Mouse (Mus musculus): ENCODE measurements around the gene Nt5c1a. TPM values are rescaled to one million over a fixed set of nuclear protein-coding genes. Genes with fewer than 3 reads are reported as not detected.
"Not testable (repeated sequence)": the region's sequence is repeated elsewhere in the genome, so short reads cannot be mapped to it uniquely, and the experiment has no call there.

The Nt5c1a gene
- total RNA-seq (2021) (10 to 100 TPM; 38.8 to 82.5 TPM), polyA plus RNA-seq (2012; rRNA removed) (21.3 and 23.3 TPM in 2 replicates)
- long read RNA-seq, partial matches to known transcripts: 0 of 4 reads
- long read RNA-seq, other reads (novel, unspliced or antisense): 0 of 4 reads

- DNase-seq: peak; percentile 86
Measured at GRCm38 (mm10) chr4:123201186-123202093, at the start of gene Nt5c1a. Gene Nt5c1a (plus strand): TSS chr4:123201504.

DNA sequence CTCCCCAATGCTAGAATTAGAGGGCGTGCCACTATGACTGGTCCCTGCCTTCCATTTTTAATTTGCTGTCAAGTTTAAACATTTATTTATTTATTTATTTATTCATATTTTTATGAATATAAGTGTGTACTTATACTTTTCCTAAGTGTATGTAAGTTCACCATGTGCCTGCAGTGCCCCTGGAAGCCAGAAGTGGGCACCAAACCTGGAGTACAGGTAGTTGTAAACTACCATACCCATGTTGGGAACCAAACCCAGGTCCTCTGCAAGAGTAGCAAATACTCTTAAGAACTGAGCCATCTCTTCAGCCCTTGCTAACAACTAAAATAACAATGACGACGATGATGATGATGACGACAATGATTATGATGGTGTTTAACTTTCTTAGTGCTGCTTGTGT, 49.3 kb upstream of the Nt5c1a start:
- no peak for DNase-seq

DNA sequence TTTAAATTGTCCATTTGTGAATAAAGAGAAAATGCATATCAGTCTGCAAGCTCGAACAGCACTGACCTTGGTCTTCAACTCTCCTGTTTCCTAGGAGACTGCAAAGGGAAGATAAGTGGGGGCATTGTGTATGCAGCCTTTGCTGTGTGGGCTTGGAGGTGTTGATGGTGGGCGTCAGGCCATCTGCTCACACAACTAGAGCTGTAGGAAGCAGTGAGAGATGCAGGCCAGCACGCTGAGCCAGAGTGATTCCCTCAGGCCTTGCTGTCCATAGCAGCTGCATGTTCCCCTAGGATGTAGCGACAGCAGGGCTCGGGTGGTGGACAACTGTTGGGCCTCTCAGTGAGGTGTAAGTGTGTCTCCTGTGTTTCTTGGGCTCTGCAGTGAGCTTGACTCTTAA, 48.3 kb upstream of the Nt5c1a start:
- no peak for DNase-seq

GRCm38 (mm10) chr4:123155004-123155403, 46.3 kb upstream of the Nt5c1a start:
- peak; percentile 34 for DNase-seq

DNA sequence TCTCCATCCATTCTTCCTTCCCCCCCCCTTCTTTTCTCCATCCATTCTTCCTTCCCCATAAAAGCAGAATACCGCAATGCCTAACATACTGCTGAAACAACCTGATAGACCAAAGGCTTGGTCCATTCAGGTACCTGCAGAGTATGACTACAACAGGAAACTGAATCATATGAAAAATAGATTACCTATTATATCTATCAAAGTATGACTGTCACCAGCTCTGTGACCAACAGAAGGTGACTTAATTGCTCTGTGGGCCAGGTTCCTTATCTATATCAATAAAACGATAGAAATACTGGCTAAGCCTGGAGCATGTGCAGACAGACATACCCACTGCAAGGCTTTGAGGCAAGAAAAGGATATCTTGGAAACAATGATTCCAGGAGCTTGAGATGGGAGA, 45.9 kb upstream of the Nt5c1a start:
- no peak for DNase-seq

DNA sequence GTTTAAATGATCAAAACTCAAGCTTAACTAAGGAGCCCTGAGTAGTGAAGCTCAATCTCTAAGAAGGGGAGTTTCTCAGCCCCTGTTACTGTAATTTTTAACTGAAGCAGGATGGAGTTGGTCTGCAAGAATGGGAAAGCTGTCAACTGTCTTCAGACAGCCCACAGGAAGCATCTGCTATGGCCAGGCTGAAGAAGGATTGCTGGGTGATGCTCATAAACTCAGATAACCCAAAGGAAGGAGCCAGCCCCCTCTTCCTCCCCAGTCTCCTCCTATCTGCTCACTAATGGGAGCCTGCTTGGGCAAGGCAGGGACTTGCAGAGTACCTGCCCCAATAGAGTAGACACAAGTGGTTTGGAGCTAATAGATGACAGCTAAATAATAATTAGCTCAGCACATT, 45.5 kb upstream of the Nt5c1a start:
- no peak for DNase-seq

DNA sequence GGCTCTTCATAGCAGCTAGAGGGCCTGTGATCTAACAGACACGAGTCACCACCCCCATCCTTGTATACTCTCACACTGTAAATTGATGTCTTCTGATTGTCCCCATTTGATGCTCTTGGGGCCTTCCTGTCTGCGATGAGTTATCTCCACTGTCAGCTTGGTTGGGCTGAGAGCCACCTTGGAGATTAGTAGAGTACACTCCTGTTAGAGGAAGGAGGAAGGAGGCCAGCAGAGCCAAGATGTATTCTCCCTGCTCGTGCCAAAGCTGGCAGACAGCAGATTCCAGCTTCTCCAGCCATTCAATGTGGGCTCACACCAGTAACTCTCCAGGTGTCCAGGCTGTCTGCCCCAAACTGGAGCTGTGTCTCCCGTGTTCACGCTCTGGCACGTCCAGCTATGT, 40.7 kb upstream of the Nt5c1a start:
- no peak for DNase-seq

DNA sequence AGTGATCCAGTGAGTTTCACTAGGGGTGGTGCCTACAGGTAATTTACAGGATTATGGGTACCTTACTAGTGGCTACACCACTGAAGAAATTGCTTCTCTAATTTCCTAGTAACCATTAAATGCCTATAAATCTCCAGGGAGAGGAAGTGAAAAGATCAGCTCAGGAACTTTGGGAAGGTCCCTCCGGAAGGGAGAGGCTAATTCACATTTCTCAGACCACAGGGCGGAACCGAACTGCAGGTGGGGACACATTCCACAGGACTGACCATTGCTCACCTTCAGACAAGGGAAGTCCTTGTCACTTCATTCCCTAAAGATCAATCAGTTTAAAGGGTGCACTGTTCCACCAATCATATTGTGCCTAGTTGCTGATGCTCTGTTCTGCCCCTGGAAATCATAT, 40.1 kb upstream of the Nt5c1a start:
- DNase-seq: not testable (repeated sequence)

DNA sequence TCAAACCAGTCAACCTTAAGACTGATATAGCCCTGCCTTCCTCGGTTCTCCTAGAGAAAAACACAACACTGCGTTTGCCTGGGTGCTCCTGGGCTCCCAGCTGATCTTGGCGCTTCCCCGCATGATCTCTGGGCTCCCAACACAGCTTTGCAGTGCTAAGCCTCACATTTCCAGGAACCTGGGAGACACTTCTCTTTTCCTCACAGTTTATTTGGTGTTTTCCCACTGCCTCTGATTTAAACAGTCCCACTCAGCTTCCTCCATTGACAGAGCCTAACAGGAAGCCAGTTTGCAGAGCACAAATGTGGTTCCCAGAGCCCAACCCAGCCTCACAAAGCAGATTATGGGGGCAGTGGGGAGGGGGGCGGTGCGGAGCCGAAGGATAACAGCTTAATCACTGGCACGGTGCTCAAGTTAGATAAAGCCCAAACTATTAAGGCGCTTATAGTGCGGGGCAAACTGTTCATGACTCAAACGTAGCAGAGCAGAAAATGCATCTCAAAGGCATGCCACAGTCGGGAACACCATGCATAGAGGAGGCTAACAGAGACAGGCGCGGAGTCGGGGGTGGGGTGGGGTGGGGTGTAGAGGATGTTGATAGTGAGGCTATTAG, 38.9 kb upstream of the Nt5c1a start:
- no peak for DNase-seq

GRCm38 (mm10) chr4:123164157-123164556, 37.1 kb upstream of the Nt5c1a start:
- peak; percentile 28 for DNase-seq

- peak; percentile 37 for DNase-seq
Measured at GRCm38 (mm10) chr4:123171811-123172210, 29.5 kb upstream of the Nt5c1a start.

- peak; percentile 77 for DNase-seq
Measured at GRCm38 (mm10) chr4:123182328-123183238, 18.7 kb upstream of the Nt5c1a start, which contains the start of gene Hpcal4. Gene Hpcal4 (plus strand): TSS chr4:123183227.

DNA sequence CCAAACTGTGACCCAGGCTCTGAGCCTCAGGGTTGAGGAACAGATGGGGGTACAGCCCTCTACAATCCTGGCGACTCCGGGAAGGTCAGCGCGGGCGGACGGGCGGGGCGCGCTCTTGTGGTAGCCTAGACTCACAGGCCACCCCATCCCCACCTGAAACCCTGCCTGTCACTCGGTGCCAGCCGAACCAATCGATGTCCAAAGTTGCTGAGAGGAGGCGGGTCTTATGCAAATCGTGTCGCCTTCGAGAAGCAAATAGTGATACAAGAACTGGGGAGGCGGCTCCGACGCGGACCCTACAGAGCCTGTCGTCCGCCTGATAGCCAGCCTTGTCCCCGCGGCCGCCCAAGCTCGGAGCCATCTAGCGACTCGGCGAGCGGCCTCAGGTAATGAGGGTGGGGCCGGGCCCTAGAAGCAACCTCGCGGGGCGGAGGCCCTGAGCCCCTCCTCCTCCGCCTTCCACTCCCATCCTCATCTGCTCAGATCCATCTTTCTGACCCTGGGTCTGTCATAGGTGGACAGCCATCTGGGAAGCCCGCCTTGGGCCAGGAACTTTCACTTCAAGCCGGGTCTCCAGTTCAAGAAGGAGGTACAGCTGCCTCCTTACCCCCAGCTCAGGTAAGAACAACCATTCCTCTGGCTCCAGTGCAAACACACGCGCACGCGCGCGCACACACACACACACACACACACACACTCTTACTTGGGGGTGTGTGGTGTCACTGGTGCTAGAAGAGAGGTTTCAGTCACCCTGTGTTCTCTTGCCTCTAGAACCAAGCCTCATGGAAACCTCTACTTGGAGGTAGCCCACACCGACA, 17.9 kb upstream of the Nt5c1a start:
- peak; percentile 91 for DNase-seq

DNA sequence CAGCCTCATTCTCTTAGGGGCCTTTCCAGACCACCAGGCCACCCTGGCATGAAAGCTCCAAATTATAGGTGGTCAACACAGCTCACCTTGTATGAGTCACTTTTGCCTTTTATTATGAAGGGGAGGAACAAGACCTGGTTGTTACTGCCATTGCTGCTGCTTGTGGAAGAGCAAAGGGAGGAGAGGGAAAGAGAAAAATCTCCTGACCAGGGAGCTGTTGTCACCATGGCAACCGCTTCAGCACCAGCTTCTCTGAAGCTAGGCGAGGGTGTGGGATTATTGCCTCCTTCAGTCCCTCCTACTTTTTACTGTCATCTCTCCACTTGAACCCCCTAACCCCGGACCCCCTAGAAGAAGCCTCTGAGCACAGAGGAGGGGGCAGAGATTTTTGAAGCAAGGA, 16.5 kb upstream of the Nt5c1a start:
- DNase-seq: no peak

DNA sequence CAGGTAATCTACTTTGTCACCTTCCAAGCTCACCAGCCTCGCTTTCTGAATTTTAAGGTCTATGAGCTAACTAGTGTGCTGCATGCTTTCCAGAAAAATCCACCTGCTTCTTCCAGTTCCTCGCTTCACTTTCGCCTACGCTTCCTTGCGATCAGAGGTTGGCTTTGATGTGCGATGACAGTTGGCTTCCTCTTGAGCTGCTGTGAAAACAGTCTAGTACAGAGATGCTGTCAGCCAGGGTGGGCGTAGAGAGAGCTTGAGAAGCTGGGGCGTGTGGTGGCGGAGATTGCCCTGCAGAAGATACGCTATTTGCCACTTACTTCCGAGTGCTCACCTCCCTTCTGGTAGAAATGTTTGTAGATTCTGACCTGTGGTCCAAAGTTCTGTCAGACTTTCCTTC, 9.0 kb upstream of the Nt5c1a start:
- DNase-seq: no peak

DNA sequence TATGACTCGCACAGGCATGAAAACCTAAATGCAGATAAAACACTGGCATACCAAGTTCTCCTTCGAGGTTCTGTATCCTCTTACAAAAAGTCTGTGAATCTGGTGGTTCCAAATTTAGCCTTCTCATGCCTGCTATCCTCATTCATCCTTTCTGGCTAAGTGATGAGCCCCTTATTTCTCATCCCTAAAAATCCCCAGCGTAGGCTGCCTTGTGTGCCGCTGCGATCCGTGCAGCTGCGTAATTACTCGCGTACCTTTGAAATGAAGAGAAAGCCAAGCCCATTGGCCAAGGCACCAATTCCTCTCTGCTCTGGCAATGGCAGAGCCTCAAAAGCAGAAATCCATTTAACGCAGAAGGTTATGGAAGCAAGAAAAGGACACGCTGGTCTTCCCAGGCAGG, 7.5 kb upstream of the Nt5c1a start:
- DNase-seq: no peak

- peak; percentile 67 for DNase-seq
Measured at GRCm38 (mm10) chr4:123196695-123197094, 4.6 kb upstream of the Nt5c1a start.

DNA sequence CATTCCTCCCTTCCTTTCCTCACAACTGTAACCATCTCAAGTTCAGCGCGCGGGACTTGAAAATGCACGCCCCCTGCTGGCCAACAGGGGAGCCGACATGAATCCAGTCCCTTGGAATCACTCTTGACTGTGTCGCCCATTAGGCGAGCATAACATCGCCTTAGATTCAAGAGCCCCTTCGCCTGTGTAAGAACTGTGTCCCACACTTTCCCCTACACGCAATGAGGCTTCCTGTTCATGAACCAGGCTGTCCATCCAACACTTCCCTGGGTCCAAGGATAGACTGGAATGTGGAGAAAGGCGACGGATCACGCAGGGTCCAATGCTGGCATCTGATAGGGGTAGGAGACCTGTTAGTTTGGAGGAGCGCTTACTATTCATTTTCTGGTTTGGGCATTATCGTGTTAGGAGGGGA, 526 bp upstream of the Nt5c1a start:
- DNase-seq: peak; percentile 79

DNA sequence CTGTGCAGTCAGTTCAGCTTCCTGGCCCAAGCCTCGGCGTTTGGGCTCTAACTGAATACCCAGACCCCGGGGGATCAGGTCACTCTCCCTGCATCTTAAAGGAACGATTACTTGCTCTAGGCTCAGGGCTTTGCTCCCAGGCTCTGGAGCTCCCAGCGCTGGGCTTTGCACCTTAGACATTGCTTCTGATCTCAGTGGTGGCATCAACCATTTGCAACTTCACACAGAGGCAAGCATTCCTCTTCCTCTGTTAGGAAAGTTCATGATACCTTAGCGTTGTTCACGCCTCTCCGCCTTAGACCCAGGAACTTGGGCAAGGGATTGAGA, 753 bp downstream of the Nt5c1a start:
- DNase-seq: no peak

DNA sequence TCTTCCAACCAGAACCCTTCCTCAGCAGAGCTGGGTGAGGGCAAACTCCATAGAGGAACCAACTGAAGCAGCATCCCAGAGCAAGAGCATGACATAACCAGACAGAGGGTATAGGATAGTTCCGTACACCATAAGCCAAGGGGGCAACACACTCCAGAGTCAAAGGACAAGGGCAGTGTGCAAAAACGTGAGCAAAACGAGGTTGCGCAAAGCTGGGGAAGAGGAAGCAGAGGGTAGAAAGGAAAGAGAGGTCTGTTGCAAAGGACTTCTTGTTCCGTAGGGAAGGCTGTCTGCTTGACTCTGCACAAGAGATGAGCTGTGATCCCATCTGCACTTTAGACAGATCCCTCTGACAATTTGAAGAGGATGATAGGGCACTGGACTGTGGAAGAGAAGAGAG, 6.0 kb downstream of the Nt5c1a start:
- DNase-seq: no peak

GRCm38 (mm10) chr4:123210996-123211395, 9.7 kb downstream of the Nt5c1a start:
- DNase-seq: no peak

Measured in adrenal gland, adult 2 months (tissue).